Mouse (Mus musculus) stomach, embryonic 16.5 days (tissue): ENCODE data around the gene Igdcc3. TPM values are rescaled to one million over a fixed set of nuclear protein-coding genes. Genes with fewer than 3 reads are reported as not detected.
"Not testable (repeated sequence)": the region's sequence is repeated elsewhere in the genome, so short reads cannot be mapped to it uniquely, and the experiment has no call there.

Source experiments
- ATAC-seq: fragments of 200-750 bp; cut with Nextera tagmentation; 2 replicates; pipeline ENCODE4 v1.8.0; 2017; ENCODE audit warnings: moderate number of reproducible peaks, moderate TSS enrichment; ENCODE audit not compliant: insufficient read depth, low FRiP score
- H3K27ac ChIP-seq: fragments of 300-500 bp; sonication (generic); 2 replicates; pipeline ENCODE4 v1.5.1; 2014; ENCODE audit warnings: low read length
- H3K27me3 ChIP-seq: fragments of 300-500 bp; sonication (generic); 2 replicates; pipeline ENCODE4 v1.6.1; 2014; ENCODE audit warnings: low read length, control low read depth, mixed read lengths; ENCODE audit not compliant: control insufficient read depth, insufficient read depth
- H3K36me3 ChIP-seq: fragments of 300-500 bp; sonication (generic); 2 replicates; pipeline ENCODE4 v1.6.1; 2014; ENCODE audit warnings: low read length; ENCODE audit not compliant: control insufficient read depth, insufficient read depth
- H3K4me1 ChIP-seq: fragments of 300-500 bp; sonication (generic); 2 replicates; pipeline ENCODE4 v1.6.1; 2014; ENCODE audit warnings: low read length, control low read depth, mixed read lengths; ENCODE audit not compliant: control insufficient read depth, insufficient read depth
- H3K4me2 ChIP-seq: fragments of 300-500 bp; sonication (generic); 2 replicates; pipeline ENCODE4 v1.6.1; 2014; ENCODE audit warnings: low read depth, low read length, mixed read lengths
- H3K4me3 ChIP-seq: fragments of 300-500 bp; sonication (generic); replicated peaks from 2 replicates; pipeline ENCODE4 v1.5.1; 2014; ENCODE audit warnings: mild to moderate bottlenecking, low read length
- H3K9ac ChIP-seq: fragments of 300-500 bp; sonication (generic); 2 replicates; pipeline ENCODE4 v1.6.1; 2014; ENCODE audit warnings: low read length
- H3K9me3 ChIP-seq: fragments of 300-500 bp; sonication (generic); replicated peaks from 2 replicates; pipeline ENCODE4 v1.6.1; 2016; ENCODE audit warnings: low read length, control low read depth; ENCODE audit not compliant: control insufficient read depth
- WGBS: fragments of 180-500 bp; shearing (Covaris S2); extraction: QIAGEN DNeasy Blood & Tissue Kit; methylation state at CpG from one replicate; pipeline ENCODE4 v1.1.7; 2014; 5-methylcytosine and 5-hydroxymethylcytosine counted together
- polyA plus RNA-seq: library from polyadenylated mRNA; unstranded; fragments of >200 nt; fragmentation: Nextera tagmentation; extraction: Ambion mirVana; gene quantifications from 2 replicates; pipeline ENCODE4 v1.2.1, GENCODE M21; 2015

The Igdcc3 gene
- polyA plus RNA-seq, 1 experiment from 2014 or later: 0.44 TPM

DNA sequence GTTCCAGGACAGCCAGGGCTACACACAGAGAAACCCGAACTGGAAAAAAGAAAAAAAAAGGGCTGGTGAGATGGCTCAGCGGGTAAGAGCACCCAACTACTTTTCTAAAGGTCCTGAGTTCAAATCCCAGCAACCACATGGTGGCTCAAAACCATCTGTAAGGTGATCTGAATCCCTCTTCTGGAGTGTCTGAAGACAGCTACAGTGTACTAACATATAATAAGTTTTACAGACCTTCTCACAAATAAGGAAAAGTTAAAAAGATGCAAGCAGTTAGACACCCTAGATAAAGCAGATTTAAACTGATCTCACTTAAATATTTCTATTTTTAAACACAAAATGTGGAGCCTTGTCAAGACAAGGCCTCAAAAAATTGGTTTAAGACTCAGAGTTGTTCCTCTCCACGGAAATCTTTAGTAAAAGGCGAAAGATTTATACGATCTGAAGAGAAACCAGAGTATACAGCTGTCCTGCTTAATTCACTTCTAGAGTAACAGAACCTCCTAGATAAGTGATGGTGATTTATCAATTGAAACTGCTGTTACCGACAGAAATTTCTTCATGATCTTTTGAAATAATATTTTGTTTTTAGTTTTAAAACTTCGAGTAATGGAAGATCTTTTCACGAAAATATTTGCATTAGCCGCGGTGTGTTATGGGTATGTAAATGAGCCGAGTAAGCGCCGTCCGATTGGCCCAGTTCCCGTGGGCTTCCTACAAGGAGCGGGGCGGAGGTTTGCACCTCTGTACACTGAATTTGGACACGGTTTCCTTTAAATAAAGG, 60.6 kb downstream of the Igdcc3 start:
- WGBS: under 1% methylated on average over 18 of the region's 18 CpGs
- H3K27me3 ChIP-seq: no peaks in the 10 kb centered on the region

DNA sequence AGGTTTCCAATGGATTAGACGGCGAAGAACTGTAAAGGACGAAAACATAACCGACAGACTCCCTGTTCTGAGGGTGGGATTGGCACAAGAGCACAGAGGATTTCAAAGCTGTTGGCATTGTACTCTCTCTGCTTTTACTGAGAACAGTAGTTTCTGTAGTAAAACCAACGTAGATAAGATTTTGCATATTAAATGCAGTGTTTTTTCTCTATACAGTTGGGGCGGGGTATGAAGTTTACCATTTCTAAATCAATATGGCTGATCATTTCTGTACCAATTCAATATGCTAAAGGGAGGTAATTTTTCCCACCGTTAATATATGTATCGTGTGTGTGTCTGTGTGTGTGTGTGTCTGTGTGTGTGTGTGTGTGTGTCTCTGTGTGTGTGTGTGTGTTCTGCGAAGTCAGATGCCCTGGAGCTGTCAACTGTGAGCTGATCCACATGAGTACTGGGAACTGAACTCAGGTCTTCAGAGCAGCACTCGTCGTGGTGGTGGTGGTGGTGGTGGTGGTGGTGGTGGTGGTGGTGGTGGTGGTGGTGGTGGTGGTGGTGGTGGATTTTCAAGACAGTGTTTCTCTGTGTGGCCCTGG, 61.3 kb downstream of the Igdcc3 start:
- peak overlapping the region; percentile 54 for H3K4me3 ChIP-seq
- no peaks in the 10 kb centered on the region for H3K36me3 ChIP-seq
- no peaks in the 10 kb centered on the region for H3K9me3 ChIP-seq
- peak overlapping the region; percentile 83 for H3K4me2 ChIP-seq
- H3K4me1 ChIP-seq: no peaks in the 10 kb centered on the region
- WGBS: 27% methylated on average over 11 of the region's 11 CpGs
- no peaks in the 10 kb centered on the region for H3K27me3 ChIP-seq
- ATAC-seq: no peak
- H3K9ac ChIP-seq: peak overlapping the region; percentile 73
- peak overlapping the region; percentile 84 for H3K27ac ChIP-seq

More for the DNA sequence above, 60.6 kb downstream of the Igdcc3 start:
- peak overlapping the region; percentile 54 for H3K4me3 ChIP-seq
- no peaks in the 10 kb centered on the region for H3K36me3 ChIP-seq
- H3K4me2 ChIP-seq: peak overlapping the region; percentile 83
- H3K9ac ChIP-seq: peak overlapping the region; percentile 73
- peak; percentile 91 for ATAC-seq
- peak overlapping the region; percentile 84 for H3K27ac ChIP-seq
- peaks cover 3% of the 10 kb centered on the region; the same call in 1 of the 2 replicates for H3K4me1 ChIP-seq
- no peaks in the 10 kb centered on the region for H3K9me3 ChIP-seq

DNA sequence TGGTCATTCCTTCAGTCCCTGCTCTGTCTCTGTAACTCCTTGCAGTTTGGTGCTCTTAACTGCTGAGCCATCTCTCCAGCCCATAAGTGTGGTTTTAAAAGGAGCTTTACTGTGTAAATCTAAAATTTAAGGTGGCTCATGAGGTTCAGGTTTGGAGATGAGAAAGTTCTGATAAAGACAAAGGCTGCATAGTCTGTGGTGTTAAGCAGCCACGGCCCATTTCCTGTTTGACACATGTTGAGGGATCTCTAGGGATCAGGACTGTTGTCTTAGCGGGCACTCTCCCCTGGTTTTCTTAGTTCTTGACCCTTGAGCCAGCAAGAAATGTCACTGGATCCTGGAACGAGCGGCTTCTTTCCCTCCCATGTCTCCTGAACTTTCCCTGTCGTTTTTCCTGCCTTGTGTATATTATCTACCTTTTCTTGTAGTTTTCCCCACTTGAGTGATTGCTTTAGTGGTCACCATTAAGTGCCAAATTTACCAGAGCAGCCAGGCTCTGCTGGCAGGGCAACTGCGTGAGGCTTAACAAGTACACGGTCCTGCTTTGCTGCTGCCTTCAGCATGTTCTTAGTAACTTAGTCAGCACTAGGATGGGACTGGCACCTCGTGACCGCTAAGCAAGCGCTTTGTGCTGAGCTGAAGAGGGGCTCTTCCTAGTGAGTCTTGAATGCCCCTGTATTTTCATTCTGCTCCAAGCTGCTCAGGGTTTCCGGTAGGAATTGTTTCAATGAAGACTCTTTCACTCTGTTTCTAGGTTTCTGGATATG, 64.2 kb downstream of the Igdcc3 start:
- H3K9me3 ChIP-seq: no peaks in the 10 kb centered on the region
- H3K9ac ChIP-seq: no peak overlapping the region
- no peaks in the 10 kb centered on the region for H3K27me3 ChIP-seq
- H3K4me3 ChIP-seq: no peak overlapping the region
- H3K4me2 ChIP-seq: no peak overlapping the region
- H3K27ac ChIP-seq: no peak overlapping the region
- no peaks in the 10 kb centered on the region for H3K36me3 ChIP-seq
- H3K4me1 ChIP-seq: no peaks in the 10 kb centered on the region
- no peak for ATAC-seq
- whole genome bisulfite sequencing: 65% methylated on average over 11 of the region's 11 CpGs

DNA sequence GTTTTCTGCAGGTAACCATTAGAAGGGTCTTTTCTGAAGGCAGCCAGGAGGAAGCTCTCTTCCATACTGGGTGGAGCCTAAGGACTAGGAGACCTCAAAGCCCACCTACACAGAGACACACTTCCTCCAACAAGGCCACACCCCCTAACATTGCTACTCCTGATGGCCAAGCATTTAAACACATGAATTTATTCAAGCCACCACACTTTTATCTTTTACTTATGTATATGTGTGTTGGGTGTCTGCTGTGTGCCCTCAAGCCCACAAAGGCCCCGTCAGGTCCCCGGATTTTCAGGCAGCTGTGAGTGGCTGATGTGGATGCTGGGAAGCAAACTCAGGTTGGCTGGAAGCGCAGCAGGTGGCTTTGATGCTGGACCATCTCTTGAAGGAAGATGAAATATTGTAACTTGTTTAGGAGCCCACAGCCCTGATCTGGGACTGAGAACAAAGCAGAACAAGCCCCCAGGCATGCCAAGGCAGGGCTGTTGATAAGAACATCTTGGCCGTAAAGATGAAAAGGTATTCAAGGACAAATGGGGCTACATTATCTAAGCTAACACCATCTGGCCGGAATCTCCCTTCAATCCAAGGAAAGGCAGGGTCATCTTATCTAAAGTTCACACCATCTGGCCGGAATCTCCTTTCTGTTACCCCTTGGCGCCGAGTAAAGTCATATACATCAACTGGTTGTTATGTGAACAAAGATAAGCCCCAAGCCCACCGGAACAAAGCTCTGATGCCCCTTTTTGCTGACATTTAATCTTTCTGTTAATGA, 66.2 kb downstream of the Igdcc3 start:
- not testable (repeated sequence) for H3K4me3 ChIP-seq, H3K27me3 ChIP-seq, H3K4me2 ChIP-seq, H3K4me1 ChIP-seq, H3K9me3 ChIP-seq, ATAC-seq, H3K9ac ChIP-seq, H3K27ac ChIP-seq, H3K36me3 ChIP-seq
- WGBS: 83% methylated on average over 9 of the region's 9 CpGs

DNA sequence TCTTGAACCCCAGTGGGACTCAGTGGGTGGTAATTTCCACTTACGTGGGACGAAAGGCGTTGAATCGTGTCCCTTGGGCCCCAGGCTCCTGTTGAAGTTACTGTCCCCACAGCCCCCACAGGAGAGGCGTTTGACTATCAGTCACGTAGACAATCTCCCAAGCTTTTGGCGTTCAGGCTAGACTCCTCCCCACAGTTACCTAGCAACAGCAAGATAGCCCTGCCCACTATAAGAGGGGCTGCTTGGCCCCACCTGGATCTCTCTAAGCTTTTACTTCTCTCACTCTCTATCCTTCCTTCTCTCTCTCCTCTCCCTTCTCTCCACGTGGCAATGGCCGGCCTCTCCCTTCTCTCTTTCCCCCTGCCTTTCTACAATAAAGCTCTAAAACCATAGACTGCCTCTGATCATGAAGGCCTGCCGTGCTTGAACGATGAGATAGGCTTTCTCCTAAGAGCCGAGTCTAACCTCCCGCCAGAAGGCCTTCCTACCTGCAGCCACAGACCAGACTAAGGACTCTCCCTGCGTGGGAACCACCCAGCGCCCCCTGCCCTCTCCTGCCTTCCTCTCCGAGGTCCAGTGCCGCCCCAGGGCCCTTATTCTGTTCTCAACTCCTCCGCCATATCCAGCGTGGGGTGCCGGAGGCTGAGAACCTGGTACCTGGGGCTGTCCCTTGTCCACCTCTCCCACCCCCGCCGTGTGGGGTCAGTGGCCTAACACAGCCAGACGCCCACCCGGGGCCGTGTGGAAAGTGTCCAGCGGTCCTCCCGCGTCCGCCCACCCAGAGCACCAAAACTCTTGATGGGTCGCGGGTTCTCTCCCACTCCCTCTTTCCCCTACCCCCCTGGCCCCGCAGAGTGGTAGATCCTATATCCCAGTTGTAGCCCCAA, 67.5 kb downstream of the Igdcc3 start:
- Histone ChIP-seq H3K4me3 (no peak overlapping the region), H3K36me3 (no peaks in the 10 kb centered on the region), H3K4me2 (no peak overlapping the region), H3K4me1 (no peaks in the 10 kb centered on the region), H3K27ac (no peak overlapping the region), H3K9me3 (no peaks in the 10 kb centered on the region), H3K9ac (no peak overlapping the region), H3K27me3 (no peaks in the 10 kb centered on the region; the same call in 1 of the 2 replicates)
- 89% methylated on average over 32 of the region's 32 CpGs for WGBS
- no peak for ATAC-seq

DNA sequence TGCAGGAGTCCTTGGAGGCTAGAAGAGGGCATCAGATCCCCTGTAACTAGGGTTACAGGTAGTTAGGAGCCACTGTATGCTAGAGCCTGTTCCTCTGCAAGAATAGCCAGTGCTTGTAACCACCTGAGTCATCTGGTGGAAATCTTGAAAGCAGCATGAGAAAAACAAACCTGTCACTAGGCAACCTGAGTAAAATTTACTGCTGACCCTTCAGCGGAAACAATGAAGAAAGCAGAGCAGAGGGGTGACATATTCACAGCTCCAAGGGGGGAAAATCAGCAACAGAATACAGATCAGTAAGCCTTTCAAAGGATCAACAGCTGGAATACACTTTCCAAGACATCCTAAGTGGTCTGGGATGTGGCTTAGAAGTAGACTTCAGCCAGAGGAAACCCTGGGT, 70.6 kb downstream of the Igdcc3 start:
- H3K36me3 ChIP-seq: no peaks in the 10 kb centered on the region
- H3K9me3 ChIP-seq: no peaks in the 10 kb centered on the region
- WGBS: 29% methylated on average over 1 of the region's 1 CpGs
- no peak overlapping the region for H3K4me2 ChIP-seq
- no peak overlapping the region for H3K27ac ChIP-seq
- H3K9ac ChIP-seq: no peak overlapping the region
- no peak for ATAC-seq
- H3K27me3 ChIP-seq: no peaks in the 10 kb centered on the region; the same call in 1 of the 2 replicates
- H3K4me3 ChIP-seq: no peak overlapping the region
- peaks cover 16% of the 10 kb centered on the region for H3K4me1 ChIP-seq

DNA sequence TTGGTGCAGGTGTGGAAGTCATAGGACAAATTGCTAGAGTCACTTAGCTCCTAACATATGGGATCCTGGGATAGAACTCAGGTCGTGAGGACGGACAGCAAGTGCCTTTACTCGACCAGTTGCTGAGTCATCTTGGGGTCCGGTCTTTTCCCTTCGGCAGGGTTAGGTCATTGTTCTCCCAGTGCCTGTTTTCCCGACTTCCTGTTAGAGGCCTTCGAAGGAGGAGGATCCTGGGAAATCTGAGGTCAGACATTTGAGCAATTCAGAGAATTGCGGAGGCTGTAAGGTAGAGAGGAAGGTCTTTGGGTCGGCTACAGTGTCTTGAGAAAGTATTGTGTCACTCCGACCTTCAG, 73.4 kb downstream of the Igdcc3 start:
- Histone ChIP-seq H3K4me1 (peaks cover 27% of the 10 kb centered on the region), H3K27me3 (no peaks in the 10 kb centered on the region; the same call in 1 of the 2 replicates), H3K27ac (peak overlapping the region; percentile 97), H3K9me3 (no peaks in the 10 kb centered on the region), H3K9ac (peak overlapping the region; percentile 91), H3K36me3 (no peaks in the 10 kb centered on the region), H3K4me3 (peak overlapping the region; percentile 68), H3K4me2 (peak overlapping the region; percentile 96)
- peak; percentile 0 for ATAC-seq
- 21% methylated on average over 10 of the region's 10 CpGs for WGBS
